Mouse (Mus musculus) heart, adult 2 months (tissue): ENCODE measurements around the gene Rab35. TPM values are rescaled to one million over a fixed set of nuclear protein-coding genes. Genes with fewer than 3 reads are reported as not detected.

ENCODE experiments used
- DNase-seq, 2 experiments: peaks; one replicate each; pipeline ENCODE4 v3.0.0; 2021
- H3K27ac ChIP-seq: fragments of 200-600 bp; 2 replicates; pipeline ENCODE4 v1.8.1; 2022
- H3K27me3 ChIP-seq: fragments of 200-500 bp; 2 replicates; pipeline ENCODE4 v1.6.1; 2012; ENCODE audit warnings: mild to moderate bottlenecking, low read length, inconsistent platforms, mixed read lengths; ENCODE audit not compliant: control insufficient read depth, insufficient read depth
- H3K36me3 ChIP-seq: fragments of 200-500 bp; 2 replicates; pipeline ENCODE4 v1.6.1; 2012; ENCODE audit warnings: low read length, inconsistent platforms; ENCODE audit not compliant: control insufficient read depth, insufficient read depth
- H3K4me1 ChIP-seq: fragments of 200-500 bp; 2 replicates; pipeline ENCODE4 v1.6.1; 2011; ENCODE audit warnings: low read length; ENCODE audit not compliant: control insufficient read depth, insufficient read depth
- H3K4me3 ChIP-seq: fragments of 200-600 bp; 2 replicates; pipeline ENCODE4 v1.8.1; 2022
- H3K79me2 ChIP-seq: fragments of 200-500 bp; replicated peaks from 2 replicates; pipeline ENCODE4 v1.6.1; 2012; ENCODE audit warnings: mild to moderate bottlenecking, inconsistent platforms, low read length, moderate library complexity, mixed read lengths; ENCODE audit not compliant: control insufficient read depth, insufficient read depth
- H3K9ac ChIP-seq: fragments of 200-500 bp; 2 replicates; pipeline ENCODE4 v1.6.1; 2012; ENCODE audit warnings: low read depth, mild to moderate bottlenecking, control low read depth, inconsistent platforms, low read length, mixed read lengths
- CTCF ChIP-seq: fragments of 200-600 bp; IDR thresholded peaks from 2 replicates; pipeline ENCODE4 v1.8.1; 2022; ENCODE audit warnings: antibody characterized with exemption, mild to moderate bottlenecking, moderate library complexity
- EP300 ChIP-seq: fragments of 200-500 bp; IDR thresholded peaks from 2 replicates; pipeline ENCODE4 v1.6.1; 2011; ENCODE audit warnings: low read depth, low read length, control low read depth; ENCODE audit not compliant: insufficient read depth
- POLR2A ChIP-seq: fragments of 200-500 bp; IDR thresholded peaks from 2 replicates; pipeline ENCODE4 v1.6.1; 2011; ENCODE audit warnings: mild to moderate bottlenecking, low read depth, low read length, control low read depth; ENCODE audit not compliant: insufficient read depth
- WGBS: fragments of 180-500 bp; shearing (Covaris S2); methylation state at CpG from one replicate; pipeline ENCODE4 v1.1.7; 2018; 5-methylcytosine and 5-hydroxymethylcytosine counted together
- intact Hi-C: fragments of 180-260 bp; cut with DNase I; formaldehyde crosslinking; loops from one replicate; pipeline ENCODE4 v1.15.1; 2025
- polyA plus RNA-seq: library from polyadenylated mRNA; depleted of rRNA; stranded (reverse); fragments of >200 nt; gene quantifications from 2 replicates; pipeline ENCODE4 v1.2.3, GENCODE M21; 2012
- total RNA-seq, 2 experiments: library from RNA; stranded (reverse); gene quantifications; 2 replicates each; pipeline ENCODE4 v1.2.3; 2021

Rab35 gene
- total and polyA plus RNA-seq, 3 experiments: 40.1 to 48.6 (median 41.2) TPM

DNA sequence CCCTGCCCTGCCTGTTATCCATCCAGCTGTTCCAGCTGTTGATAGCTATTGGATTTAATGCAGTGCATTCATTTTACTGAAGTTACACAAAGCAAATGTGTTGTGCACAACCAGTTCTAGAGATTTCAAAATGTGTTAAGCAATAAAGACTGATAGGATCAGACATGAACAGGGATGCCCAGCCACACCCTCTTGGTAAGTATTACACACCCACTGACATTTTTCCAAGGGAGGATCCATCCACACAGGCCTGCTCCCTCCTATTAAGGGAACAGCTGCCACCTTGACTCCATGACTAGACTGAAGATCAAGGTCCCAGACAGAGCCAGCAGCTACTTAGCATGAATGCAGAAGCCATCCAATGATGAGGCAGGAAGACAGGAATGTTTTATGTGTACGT, 25.5 kb downstream of the Rab35 start:
- Histone ChIP-seq H3K27me3 (no peaks in the 10 kb centered on the region), H3K9ac (no peak overlapping the region), H3K79me2 (no peaks in the 10 kb centered on the region), H3K4me1 (no peaks in the 10 kb centered on the region; the same call in 1 of the 2 replicates), H3K36me3 (no peaks in the 10 kb centered on the region), H3K4me3 (no peak overlapping the region), H3K27ac (no peak overlapping the region)
- 70% methylated on average over 1 of the region's 1 CpGs for WGBS
- DNase-seq: no peak
- intact Hi-C loops: loop anchor here (10.0 kb wide), 1 partner anchor 368 kb away; the partner anchor contains the start of gene Prkab1
- TF ChIP-seq POLR2A: no peak
- no peak for TF ChIP-seq EP300
- no peak for TF ChIP-seq CTCF

DNA sequence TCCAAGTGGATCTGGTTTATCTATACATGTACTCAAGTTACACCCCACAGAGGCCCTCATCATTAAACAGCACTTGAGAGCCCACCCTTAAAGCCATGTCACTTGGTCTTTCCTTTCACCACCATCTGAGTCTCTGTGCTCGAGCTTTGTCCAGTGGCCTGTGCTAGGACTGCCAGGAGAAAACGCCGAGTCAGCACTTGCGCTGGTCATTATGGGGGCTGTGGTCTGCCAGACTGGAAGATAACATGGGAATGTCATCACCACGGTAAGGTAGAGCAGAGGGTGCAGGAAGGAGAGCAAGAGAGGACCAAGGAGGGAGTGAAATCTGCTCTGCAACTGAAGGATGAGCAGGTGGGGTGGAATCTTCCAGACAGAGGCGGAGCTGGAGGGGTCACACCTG, 26.6 kb downstream of the Rab35 start:
- no peak overlapping the region for H3K9ac ChIP-seq
- no peaks in the 10 kb centered on the region for H3K4me1 ChIP-seq
- intact Hi-C loops: loop anchor here (10.0 kb wide), 1 partner anchor 366 kb away; the partner anchor contains the start of gene Prkab1
- no peaks in the 10 kb centered on the region for H3K79me2 ChIP-seq
- no peak overlapping the region for H3K27ac ChIP-seq
- H3K4me3 ChIP-seq: no peak overlapping the region
- DNase-seq: no peak
- 57% methylated on average over 6 of the region's 6 CpGs for WGBS
- H3K36me3 ChIP-seq: no peaks in the 10 kb centered on the region
- no peaks in the 10 kb centered on the region for H3K27me3 ChIP-seq
- TF ChIP-seq POLR2A (no peak), EP300 (no peak), CTCF (no peak)

DNA sequence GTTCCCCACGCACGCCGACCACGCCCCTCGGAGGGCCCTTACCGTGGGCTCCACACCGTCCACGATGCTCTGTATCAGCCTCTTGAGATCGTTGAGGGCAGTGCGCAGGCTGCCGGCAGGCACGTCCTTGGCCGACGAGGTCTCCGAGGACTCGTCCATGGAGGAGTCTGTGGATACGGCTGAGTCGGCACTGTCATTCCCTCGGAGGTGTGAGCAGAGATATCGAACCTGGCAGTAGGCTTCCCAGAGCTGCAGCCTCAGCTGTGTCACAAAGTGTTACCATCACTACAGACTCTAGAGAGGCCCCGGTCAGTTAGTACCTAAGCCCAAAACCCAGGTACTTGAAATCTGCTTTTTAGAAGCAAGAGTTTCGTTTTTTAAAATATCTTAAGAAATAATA, 30.9 kb downstream of the Rab35 start:
- no peak overlapping the region for H3K4me3 ChIP-seq

DNA sequence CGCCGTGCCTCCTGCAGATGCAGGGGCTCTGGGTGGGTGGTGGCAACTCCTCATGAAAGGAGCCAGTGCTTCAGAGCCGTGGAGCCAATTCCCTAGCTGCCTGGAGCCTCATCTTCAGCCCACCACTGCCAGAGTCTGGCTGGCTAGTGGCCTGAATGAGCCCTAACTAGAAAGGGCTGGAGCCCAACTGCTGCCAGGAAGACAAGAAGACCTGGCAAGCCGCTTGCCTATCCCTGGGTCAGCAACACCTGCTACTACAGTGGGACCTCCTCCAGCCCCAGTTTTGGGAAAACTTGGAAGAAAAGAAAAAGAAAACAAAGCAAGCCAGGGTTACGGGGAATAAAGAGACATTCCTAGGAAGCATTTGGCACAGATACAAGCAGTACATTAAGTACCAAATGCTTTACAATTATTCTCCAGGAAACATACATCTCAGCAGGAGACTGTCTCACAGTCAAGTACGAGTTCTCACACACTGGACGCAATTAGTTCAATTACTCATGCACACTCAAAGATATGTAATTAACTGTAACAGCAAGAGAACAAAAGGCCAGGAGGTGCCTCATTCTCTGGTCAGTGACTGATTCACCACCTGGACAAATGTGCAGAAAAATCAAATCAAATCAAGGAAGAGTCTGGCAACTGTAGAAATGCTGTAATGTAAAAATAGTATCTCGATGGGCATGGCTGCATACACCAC, 34.8 kb downstream of the Rab35 start:
- no peaks in the 10 kb centered on the region for H3K27me3 ChIP-seq
- H3K4me1 ChIP-seq: no peaks in the 10 kb centered on the region
- H3K9ac ChIP-seq: no peak overlapping the region
- WGBS: 52% methylated on average over 8 of the region's 8 CpGs
- H3K79me2 ChIP-seq: no peaks in the 10 kb centered on the region
- no peak overlapping the region for H3K27ac ChIP-seq
- H3K36me3 ChIP-seq: no peaks in the 10 kb centered on the region
- DNase-seq: no peak
- TF ChIP-seq POLR2A: no peak
- no peak for TF ChIP-seq CTCF
- no peak for TF ChIP-seq EP300
- intact Hi-C loops: no loop called here
- H3K4me3 ChIP-seq: no peak overlapping the region

More for the DNA sequence above, 30.9 kb downstream of the Rab35 start:
- no peaks in the 10 kb centered on the region for H3K27me3 ChIP-seq
- H3K36me3 ChIP-seq: no peaks in the 10 kb centered on the region
- no peak overlapping the region for H3K9ac ChIP-seq
- no peak for TF ChIP-seq POLR2A
- TF ChIP-seq EP300: no peak
- 46% methylated on average over 22 of the region's 22 CpGs for WGBS
- H3K4me1 ChIP-seq: no peaks in the 10 kb centered on the region
- H3K79me2 ChIP-seq: no peaks in the 10 kb centered on the region
- H3K27ac ChIP-seq: no peak overlapping the region
- DNase-seq: no peak
- intact Hi-C loops: no loop called here

DNA sequence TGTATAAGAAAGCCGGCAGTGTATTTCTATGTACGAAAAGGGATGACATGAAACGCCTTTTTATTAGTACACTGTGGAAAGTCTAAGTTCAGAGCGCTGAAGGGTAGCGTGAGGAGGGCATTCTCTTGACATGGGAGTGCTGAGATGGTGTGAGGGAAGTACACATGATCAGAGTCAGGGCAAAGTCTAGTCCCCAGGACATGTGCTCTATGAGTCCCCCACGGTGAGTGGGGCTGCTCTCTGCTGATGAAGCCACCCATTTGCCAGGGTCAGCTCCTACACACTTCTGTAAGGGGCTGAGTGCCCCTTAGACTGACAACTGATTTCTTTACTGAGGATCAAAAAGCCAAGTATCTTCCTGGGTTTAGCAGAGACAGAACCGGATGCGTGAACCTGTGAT, 35.5 kb downstream of the Rab35 start:
- H3K27me3 ChIP-seq: no peaks in the 10 kb centered on the region
- H3K4me3 ChIP-seq: no peak overlapping the region
- no peaks in the 10 kb centered on the region for H3K79me2 ChIP-seq
- H3K27ac ChIP-seq: no peak overlapping the region
- intact Hi-C loops: no loop called here
- no peak overlapping the region for H3K9ac ChIP-seq
- H3K4me1 ChIP-seq: no peaks in the 10 kb centered on the region
- TF ChIP-seq CTCF (no peak), POLR2A (no peak), EP300 (no peak)
- 85% methylated on average over 8 of the region's 8 CpGs for WGBS
- DNase-seq: no peak
- no peaks in the 10 kb centered on the region for H3K36me3 ChIP-seq

DNA sequence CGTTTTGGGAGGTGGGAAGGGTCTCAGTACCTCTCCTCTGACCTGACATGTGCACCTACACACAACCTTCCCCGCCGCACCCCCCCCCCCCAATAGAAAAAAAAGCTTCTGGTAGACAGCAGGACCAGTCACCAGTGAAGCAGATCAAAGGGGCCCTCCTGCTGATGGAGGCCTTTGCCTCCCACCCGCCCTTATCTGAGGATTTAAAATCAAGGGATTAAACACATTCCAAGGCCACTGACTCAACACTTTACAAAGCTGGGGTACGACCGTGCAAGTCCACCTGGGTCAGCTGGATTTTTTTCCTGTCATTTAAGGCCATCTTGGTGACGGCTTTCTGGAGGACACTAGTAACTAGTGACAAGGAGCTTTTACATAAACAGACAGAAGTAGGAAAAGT, 36.2 kb downstream of the Rab35 start:
- Histone ChIP-seq H3K4me1 (no peaks in the 10 kb centered on the region), H3K4me3 (no peak overlapping the region), H3K27ac (no peak overlapping the region), H3K9ac (no peak overlapping the region), H3K36me3 (no peaks in the 10 kb centered on the region), H3K27me3 (no peaks in the 10 kb centered on the region), H3K79me2 (no peaks in the 10 kb centered on the region)
- intact Hi-C loops: no loop called here
- TF ChIP-seq CTCF (no peak), POLR2A (no peak), EP300 (no peak)
- WGBS: 39% methylated on average over 7 of the region's 7 CpGs
- DNase-seq: no peak
